Mouse (Mus musculus): Measurements from ENCODE around the gene Ppl. TPM values are rescaled to one million over a fixed set of nuclear protein-coding genes. Genes with fewer than 3 reads are reported as not detected.

The Ppl gene
- polyA plus RNA-seq, 1 experiment from 2014 or later: 0.54 TPM

- no peak overlapping the region for H3K4me3 ChIP-seq (ENCODE audit: low read depth, low read length)
- ATAC-seq (no peak), DNase-seq (no peak)
- H3K27me3 ChIP-seq (ENCODE audit: insufficient read depth, low read length): no peaks in the 10 kb centered on the region
- no peaks in the 10 kb centered on the region for H3K4me1 ChIP-seq (ENCODE audit: insufficient read depth)
- H3K9me3 ChIP-seq (ENCODE audit: low read length): no peaks in the 10 kb centered on the region
- H3K27ac ChIP-seq (ENCODE audit: low read depth): no peak overlapping the region
- 73% methylated on average over 4 of the region's 4 CpGs for WGBS (ENCODE audit: insufficient replicate concordance)
- TF ChIP-seq CTCF (IDR thresholded peaks at IDR 0.05; ENCODE audit: low read depth) (no peak), EP300 (IDR thresholded peaks at IDR 0.05; ENCODE audit: low read depth) (no peak)
- H3K4me2 ChIP-seq (ENCODE audit: low read depth, low read length): no peak overlapping the region
- H3K36me3 ChIP-seq (replicated peaks; ENCODE audit: insufficient read depth, low read length): peaks cover 64% of the 10 kb centered on the region
- no peak overlapping the region for H3K9ac ChIP-seq (replicated peaks)
Observed at GRCm38 (mm10) chr16:5063472-5063871, 68.7 kb downstream of the Ppl start.

GRCm38 (mm10) chr16:5058114-5058513, 74.1 kb downstream of the Ppl start:
- H3K4me1 ChIP-seq (ENCODE audit: insufficient read depth): no peaks in the 10 kb centered on the region
- DNase-seq: no peak
- peak; percentile 58 for TF ChIP-seq CTCF (IDR thresholded peaks at IDR 0.05; ENCODE audit: low read depth)
- no peak for TF ChIP-seq EP300 (IDR thresholded peaks at IDR 0.05; ENCODE audit: low read depth)
- no peak overlapping the region for H3K27ac ChIP-seq (ENCODE audit: low read depth)
- H3K9me3 ChIP-seq (ENCODE audit: low read length): no peaks in the 10 kb centered on the region
- no peak overlapping the region for H3K9ac ChIP-seq (replicated peaks)
- no peak overlapping the region for H3K4me2 ChIP-seq (ENCODE audit: low read depth, low read length)
- no peak overlapping the region for H3K4me3 ChIP-seq (ENCODE audit: low read depth, low read length)
- WGBS (ENCODE audit: insufficient replicate concordance): 81% methylated on average over 1 of the region's 1 CpGs
- no peaks in the 10 kb centered on the region for H3K27me3 ChIP-seq (ENCODE audit: insufficient read depth, low read length)
- no peak for ATAC-seq
- H3K36me3 ChIP-seq (replicated peaks; ENCODE audit: insufficient read depth, low read length): peaks cover 51% of the 10 kb centered on the region

GRCm38 (mm10) chr16:5050251-5051110, 81.7 kb downstream of the Ppl start:
- no peaks in the 10 kb centered on the region for H3K27me3 ChIP-seq (ENCODE audit: insufficient read depth, low read length)
- H3K9me3 ChIP-seq (ENCODE audit: low read length): no peaks in the 10 kb centered on the region
- peak overlapping the region; percentile 93 for H3K4me3 ChIP-seq (ENCODE audit: low read depth, low read length)
- H3K27ac ChIP-seq (ENCODE audit: low read depth): peak overlapping the region; percentile 92
- H3K9ac ChIP-seq (replicated peaks): peak overlapping the region; percentile 77
- H3K4me2 ChIP-seq (ENCODE audit: low read depth, low read length): peak overlapping the region; percentile 84
- peaks cover 32% of the 10 kb centered on the region for H3K36me3 ChIP-seq (replicated peaks; ENCODE audit: insufficient read depth, low read length)
- peaks cover 22% of the 10 kb centered on the region for H3K4me1 ChIP-seq (ENCODE audit: insufficient read depth)
- TF ChIP-seq EP300 (IDR thresholded peaks at IDR 0.05; ENCODE audit: low read depth) (no peak), CTCF (IDR thresholded peaks at IDR 0.05; ENCODE audit: low read depth) (peak; percentile 26; the same call in 1 of the 2 replicates)
- WGBS (ENCODE audit: insufficient replicate concordance): under 1% methylated on average over 76 of the region's 78 CpGs
- peak; percentile 64 for ATAC-seq
- DNase-seq: peak; percentile 82

GRCm38 (mm10) chr16:5049774-5050234, 82.4 kb downstream of the Ppl start, which contains the start of the genes Glyr1 and Ubn1:
Gene Glyr1, minus strand, starts transcription at chr16:5049863.
Gene Ubn1, plus strand, starts transcription at chr16:5050057.
- Histone ChIP-seq H3K27me3 (ENCODE audit: insufficient read depth, low read length) (no peaks in the 10 kb centered on the region), H3K4me1 (ENCODE audit: insufficient read depth) (peaks cover 22% of the 10 kb centered on the region), H3K9ac (replicated peaks) (peak within 1 kb of the TSS; percentile 98), H3K4me2 (ENCODE audit: low read depth, low read length) (peak within 1 kb of the TSS; percentile 85), H3K9me3 (ENCODE audit: low read length) (no peaks in the 10 kb centered on the region), H3K4me3 (ENCODE audit: low read depth, low read length) (peak within 1 kb of the TSS; percentile 93), H3K36me3 (replicated peaks; ENCODE audit: insufficient read depth, low read length) (peaks cover 34% of the 10 kb centered on the region), H3K27ac (ENCODE audit: low read depth) (peak within 1 kb of the TSS; percentile 92)
- under 1% methylated on average over 50 of the region's 56 CpGs for WGBS (ENCODE audit: insufficient replicate concordance)
- peak; percentile 96 for ATAC-seq
- no peak for TF ChIP-seq CTCF (IDR thresholded peaks at IDR 0.05; ENCODE audit: low read depth)
- TF ChIP-seq EP300 (IDR thresholded peaks at IDR 0.05; ENCODE audit: low read depth): no peak
- peak; percentile 100 for DNase-seq

GRCm38 (mm10) chr16:5049182-5049773, 82.9 kb downstream of the Ppl start:
- ATAC-seq (peak; percentile 52), DNase-seq (no peak)
- H3K4me1 ChIP-seq (ENCODE audit: insufficient read depth): peaks cover 22% of the 10 kb centered on the region
- peak overlapping the region; percentile 85 for H3K4me2 ChIP-seq (ENCODE audit: low read depth, low read length)
- peak overlapping the region; percentile 93 for H3K4me3 ChIP-seq (ENCODE audit: low read depth, low read length)
- H3K27me3 ChIP-seq (ENCODE audit: insufficient read depth, low read length): no peaks in the 10 kb centered on the region
- H3K9ac ChIP-seq (replicated peaks): peak overlapping the region; percentile 98
- TF ChIP-seq EP300 (IDR thresholded peaks at IDR 0.05; ENCODE audit: low read depth): no peak
- TF ChIP-seq CTCF (IDR thresholded peaks at IDR 0.05; ENCODE audit: low read depth): no peak
- H3K36me3 ChIP-seq (replicated peaks; ENCODE audit: insufficient read depth, low read length): peaks cover 39% of the 10 kb centered on the region
- WGBS (ENCODE audit: insufficient replicate concordance): 1% methylated on average over 38 of the region's 38 CpGs
- H3K27ac ChIP-seq (ENCODE audit: low read depth): peak overlapping the region; percentile 92
- no peaks in the 10 kb centered on the region for H3K9me3 ChIP-seq (ENCODE audit: low read length)

GRCm38 (mm10) chr16:5045322-5045721, 86.9 kb downstream of the Ppl start:
- Histone ChIP-seq H3K27ac (ENCODE audit: low read depth) (no peak overlapping the region), H3K36me3 (replicated peaks; ENCODE audit: insufficient read depth, low read length) (peaks cover 64% of the 10 kb centered on the region), H3K4me3 (ENCODE audit: low read depth, low read length) (no peak overlapping the region), H3K9ac (replicated peaks) (no peak overlapping the region), H3K9me3 (ENCODE audit: low read length) (no peaks in the 10 kb centered on the region), H3K4me2 (ENCODE audit: low read depth, low read length) (no peak overlapping the region), H3K27me3 (ENCODE audit: insufficient read depth, low read length) (no peaks in the 10 kb centered on the region), H3K4me1 (ENCODE audit: insufficient read depth) (peaks cover 15% of the 10 kb centered on the region)
- TF ChIP-seq CTCF (IDR thresholded peaks at IDR 0.05; ENCODE audit: low read depth) (no peak), EP300 (IDR thresholded peaks at IDR 0.05; ENCODE audit: low read depth) (no peak)
- ATAC-seq (no peak), DNase-seq (no peak)
- 92% methylated on average over 3 of the region's 3 CpGs for WGBS (ENCODE audit: insufficient replicate concordance)

All from liver, postnatal 0 days (tissue).